Mouse (Mus musculus) gastrocnemius, adult 18-20 months (tissue): ENCODE measurements around the gene Osgepl1. TPM values are rescaled to one million over a fixed set of nuclear protein-coding genes. Genes with fewer than 3 reads are reported as not detected.
A peak's percentile ranks its signal among the peaks of the same experiment; 100 is the strongest.
"Not testable (repeated sequence)": the region's sequence is repeated elsewhere in the genome, so short reads cannot be mapped to it uniquely, and the experiment has no call there.

Experiments used
- DNase-seq: peaks from one replicate; pipeline ENCODE4 v3.0.0; 2021; ENCODE audit warnings: low spot score
- long read RNA-seq, 2 experiments: library from polyadenylated mRNA; stranded (forward); transcript quantifications; one replicate each; pipeline ENCODE4 v2.0.0; 2021
- total RNA-seq, 2 experiments: library from RNA; stranded (reverse); gene quantifications; 2 replicates each; pipeline ENCODE4 v1.2.3; 2021

Osgepl1 gene
- 10 to 100 TPM; 22.8 to 28.1 TPM for total RNA-seq
- long read RNA-seq, experiment 1, transcript Osgepl1-201 (8 exons, 1,868 nt) = major isoform, 19 of 44 reads
- long read RNA-seq, experiment 1, partial matches to known transcripts = 0 of 44 reads
- long read RNA-seq, experiment 1, other reads (novel, unspliced or antisense) = 22 of 44 reads
- long read RNA-seq, experiment 2, transcript Osgepl1-201 (8 exons, 1,868 nt) = major isoform, 9 of 31 reads
- long read RNA-seq, experiment 2, partial matches to known transcripts = 3 of 31 reads
- long read RNA-seq, experiment 2, other reads (novel, unspliced or antisense) = 16 of 31 reads

GRCm38 (mm10) chr1:53312989-53313967, at the start of gene Osgepl1:
TSS of gene Osgepl1 (plus strand) at chr1:53313624.
- peak; percentile 81 for DNase-seq

- not testable (repeated sequence) for DNase-seq
Observed at GRCm38 (mm10) chr1:53264958-53265612, 48.3 kb upstream of the Osgepl1 start.

GRCm38 (mm10) chr1:53269901-53270300, 43.5 kb upstream of the Osgepl1 start:
- DNase-seq = peak; percentile 4

- peak; percentile 31 for DNase-seq
Observed at GRCm38 (mm10) chr1:53272646-53273045, 40.8 kb upstream of the Osgepl1 start.

GRCm38 (mm10) chr1:53291197-53291596, 22.2 kb upstream of the Osgepl1 start:
- no peak for DNase-seq

GRCm38 (mm10) chr1:53296581-53297383, 16.6 kb upstream of the Osgepl1 start, which contains the start of the genes Pms1, Ormdl1 and Gm28778:
TSS of gene Pms1 (minus strand) at chr1:53297018.
TSS of gene Ormdl1 (plus strand) at chr1:53297095.
TSS of gene Gm28778 (plus strand) at chr1:53297111.
- peak; percentile 96 for DNase-seq

- DNase-seq = no peak
Observed at GRCm38 (mm10) chr1:53300506-53300905, 12.9 kb upstream of the Osgepl1 start.

GRCm38 (mm10) chr1:53321662-53322344, 8.4 kb downstream of the Osgepl1 start:
- no peak for DNase-seq

- no peak for DNase-seq
Observed at GRCm38 (mm10) chr1:53323254-53323653, 9.8 kb downstream of the Osgepl1 start.

GRCm38 (mm10) chr1:53324277-53324676, 10.9 kb downstream of the Osgepl1 start:
- DNase-seq = no peak

GRCm38 (mm10) chr1:53324827-53325494, 11.5 kb downstream of the Osgepl1 start:
- no peak for DNase-seq

- DNase-seq = not testable (repeated sequence)
Observed at GRCm38 (mm10) chr1:53333527-53333926, 20.1 kb downstream of the Osgepl1 start.

- DNase-seq = no peak
Observed at GRCm38 (mm10) chr1:53335465-53335864, 22.0 kb downstream of the Osgepl1 start.

GRCm38 (mm10) chr1:53337403-53337802, 24.0 kb downstream of the Osgepl1 start:
- not testable (repeated sequence) for DNase-seq

- no peak for DNase-seq
Observed at GRCm38 (mm10) chr1:53341071-53341470, 27.6 kb downstream of the Osgepl1 start.

GRCm38 (mm10) chr1:53352327-53353261, 39.2 kb downstream of the Osgepl1 start, which contains the start of the genes Asdurf, Gm28551 and Asnsd1:
TSS of gene Asdurf (minus strand) at chr1:53352619.
TSS of gene Gm28551 (minus strand) at chr1:53352667.
TSS of gene Asnsd1 (minus strand) at chr1:53352752.
- peak; percentile 97 for DNase-seq

- no peak for DNase-seq
Observed at GRCm38 (mm10) chr1:53358988-53359387, 45.6 kb downstream of the Osgepl1 start.
